Mouse (Mus musculus): ENCODE measurements around the gene Ezh2. TPM values are rescaled to one million over a fixed set of nuclear protein-coding genes. Genes with fewer than 3 reads are reported as not detected.

The Ezh2 gene
- total RNA-seq, 2 experiments from 2014 or later, result 170 to 287 TPM

- no peak for ATAC-seq (replicated peaks; ENCODE audit: poor library complexity)
Measured at GRCm38 (mm10) chr6:47552280-47552679, 42.9 kb downstream of the Ezh2 start.

- no peak for ATAC-seq (replicated peaks; ENCODE audit: poor library complexity)
Measured at GRCm38 (mm10) chr6:47535333-47535732, 59.8 kb downstream of the Ezh2 start.

- ATAC-seq (replicated peaks; ENCODE audit: poor library complexity), result no peak
Measured at GRCm38 (mm10) chr6:47532547-47532946, 62.6 kb downstream of the Ezh2 start.

- peak; percentile 21 for ATAC-seq (replicated peaks; ENCODE audit: poor library complexity)
Measured at GRCm38 (mm10) chr6:47527655-47528054, 67.5 kb downstream of the Ezh2 start.

GRCm38 (mm10) chr6:47527129-47527528 is 68.0 kb downstream of the Ezh2 start:
- no peak for ATAC-seq (replicated peaks; ENCODE audit: poor library complexity)

GRCm38 (mm10) chr6:47526446-47526845 is 68.7 kb downstream of the Ezh2 start:
- no peak for ATAC-seq (replicated peaks; ENCODE audit: poor library complexity)

- ATAC-seq (replicated peaks; ENCODE audit: poor library complexity), result no peak
Measured at GRCm38 (mm10) chr6:47525041-47525440, 70.1 kb downstream of the Ezh2 start.

GRCm38 (mm10) chr6:47522431-47522830 is 72.7 kb downstream of the Ezh2 start:
- ATAC-seq (replicated peaks; ENCODE audit: poor library complexity), result no peak

GRCm38 (mm10) chr6:47520030-47520429 is 75.1 kb downstream of the Ezh2 start:
- no peak for ATAC-seq (replicated peaks; ENCODE audit: poor library complexity)

GRCm38 (mm10) chr6:47494562-47494961 is 100.6 kb downstream of the Ezh2 start:
- no peak for ATAC-seq (replicated peaks; ENCODE audit: poor library complexity)

GRCm38 (mm10) chr6:47482027-47482426 is 113.1 kb downstream of the Ezh2 start:
- ATAC-seq (replicated peaks; ENCODE audit: poor library complexity), result no peak

Other genes starting within 250 kb of the Ezh2 start
- gene Cul1, start 141.9 kb downstream of the Ezh2 start, total RNA-seq (2015), result 193 and 214 TPM in 2 replicates
- 122 and 139 TPM in 2 replicates for gene Cul1, start 141.9 kb downstream of the Ezh2 start, total RNA-seq (2017)
- gene Pdia4, start 218.1 kb upstream of the Ezh2 start, total RNA-seq (2015), result 158 and 161 TPM in 2 replicates
- 480 and 490 TPM in 2 replicates for gene Pdia4, start 218.1 kb upstream of the Ezh2 start, total RNA-seq (2017)
- 0.81 and 1.5 TPM in 2 replicates for gene Zfp786, start 235.5 kb upstream of the Ezh2 start, total RNA-seq (2015)
- 2.3 and 2.7 TPM in 2 replicates for gene Zfp786, start 235.5 kb upstream of the Ezh2 start, total RNA-seq (2017)
- 18.2 and 24.0 TPM in 2 replicates for gene Zfp398, start 240.3 kb upstream of the Ezh2 start, total RNA-seq (2015)
- 13.7 and 18.3 TPM in 2 replicates for gene Zfp398, start 240.3 kb upstream of the Ezh2 start, total RNA-seq (2017)